Mouse (Mus musculus): ENCODE results near the gene Svop. TPM values are rescaled to one million over a fixed set of nuclear protein-coding genes. Genes with fewer than 3 reads are reported as not detected.

Gene Svop
- polyA plus RNA-seq, 1 experiment from 2014 or later, result 0.30 TPM

Other genes with a start within 250 kb of the Svop start
- 131 and 138 TPM in 2 replicates for gene Coro1c, start 182.8 kb downstream of the Svop start, polyA plus RNA-seq (2015; fragmentation: Nextera tagmentation; extraction: Ambion mirVana)
- 13.2 and 15.1 TPM in 2 replicates for gene Ssh1, start 97.7 kb downstream of the Svop start, polyA plus RNA-seq (2015; fragmentation: Nextera tagmentation; extraction: Ambion mirVana)
- gene Dao, start 87.9 kb downstream of the Svop start, polyA plus RNA-seq (2015; fragmentation: Nextera tagmentation; extraction: Ambion mirVana), result not detected in 2 replicates
- 11.7 and 12.0 TPM in 2 replicates for gene Usp30, start 26.1 kb downstream of the Svop start, polyA plus RNA-seq (2015; fragmentation: Nextera tagmentation; extraction: Ambion mirVana)
- 6.3 and 8.0 TPM in 2 replicates for gene Alkbh2, start 36.6 kb upstream of the Svop start, polyA plus RNA-seq (2015; fragmentation: Nextera tagmentation; extraction: Ambion mirVana)
- 33.8 and 38.6 TPM in 2 replicates for gene Ung, start 38.8 kb upstream of the Svop start, polyA plus RNA-seq (2015; fragmentation: Nextera tagmentation; extraction: Ambion mirVana)
- gene Acacb, start 55.0 kb upstream of the Svop start, polyA plus RNA-seq (2015; fragmentation: Nextera tagmentation; extraction: Ambion mirVana), result 2.0 and 2.3 TPM in 2 replicates
- gene Foxn4, start 182.2 kb upstream of the Svop start, polyA plus RNA-seq (2015; fragmentation: Nextera tagmentation; extraction: Ambion mirVana), result 3.6 and 5.3 TPM in 2 replicates
- gene Myo1h, start 197.6 kb upstream of the Svop start, polyA plus RNA-seq (2015; fragmentation: Nextera tagmentation; extraction: Ambion mirVana), result 5.4 and 6.8 TPM in 2 replicates